Mouse (Mus musculus) cerebellum, adult 2 months (tissue): ENCODE data around the gene 9130230L23Rik.

Experiments
- CTCF ChIP-seq: fragments of 200-500 bp; IDR thresholded peaks from 2 replicates; pipeline ENCODE4 v1.5.1; 2011; ENCODE audit warnings: low read depth, mild to moderate bottlenecking, control low read depth, low read length, moderate library complexity, borderline replicate concordance; ENCODE audit not compliant: insufficient read depth
- POLR2A ChIP-seq: fragments of 200-500 bp; IDR thresholded peaks from 2 replicates; pipeline ENCODE4 v1.6.1; 2011; ENCODE audit warnings: low read length, control low read depth, borderline replicate concordance; ENCODE audit not compliant: insufficient read depth

- no peak for TF ChIP-seq POLR2A
- TF ChIP-seq CTCF: no peak
These were observed 62.9 kb downstream of the 9130230L23Rik start for GRCm38 (mm10) chr5:65941145-65941544.
